In the genomic region with DNA sequence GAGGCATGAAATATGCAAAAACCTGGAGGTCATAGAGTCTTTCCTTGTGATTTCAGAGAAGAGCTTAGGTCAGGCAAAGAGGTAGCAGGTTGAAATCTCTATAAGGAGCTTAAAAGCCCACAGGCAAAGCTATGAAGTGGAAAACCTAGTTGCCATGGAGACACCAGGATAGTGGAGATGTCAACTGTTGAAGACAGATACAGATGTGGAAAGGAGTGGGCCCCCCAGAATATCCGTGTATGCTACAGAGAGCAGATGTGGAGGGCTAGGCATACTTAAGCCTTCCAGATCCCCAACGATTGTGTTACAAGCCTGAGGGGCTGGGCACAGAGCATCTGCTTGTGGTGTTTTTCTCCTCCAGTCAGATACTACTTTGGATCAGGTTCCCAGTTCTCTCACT, we compare ENCODE assay signal across 10 mouse cellular contexts.
"Had no signal": no experiment of that assay in that cellular context is flagged by ENCODE, and none has a peak within 500 bp of the region (broad histone marks: within the 10 kb centered on the region; RNA-seq: fewer than 3 reads in every experiment).

No protein-coding gene starts in this region.

- H3K4me3 ChIP-seq: kidney, embryonic 15.5 days; left cerebral cortex, adult 2 months; neural tube, embryonic 12.5 days had no signal

- H3K9me3 ChIP-seq: kidney, embryonic 15.5 days; neural tube, embryonic 12.5 days had no signal

- H3K4me1 ChIP-seq: kidney, embryonic 15.5 days; neural tube, embryonic 12.5 days had no signal

- H3K9ac ChIP-seq: kidney, embryonic 15.5 days; liver, embryonic 14.5 days; neural tube, embryonic 12.5 days had no signal

- H3K27me3 ChIP-seq: kidney, embryonic 15.5 days; neural tube, embryonic 12.5 days had no signal

- H3K27ac ChIP-seq: kidney, embryonic 15.5 days; left cerebral cortex, adult 2 months; liver, embryonic 14.5 days; neural tube, embryonic 12.5 days had no signal

- H3K36me3 ChIP-seq: kidney, embryonic 15.5 days; neural tube, embryonic 12.5 days had no signal

- H3K4me2 ChIP-seq: kidney, embryonic 15.5 days; neural tube, embryonic 12.5 days had no signal

- DNase-seq: kidney, adult 2 months; kidney, postnatal 25 days; lung, adult 18-20 months; right cerebral cortex, adult 18-20 months; right cerebral cortex, postnatal 25 days; thymus, postnatal 36 days had no signal
